Mouse (Mus musculus) gastrocnemius, postnatal 36 days (tissue): ENCODE results near the gene Spem1. TPM values are rescaled to one million over a fixed set of nuclear protein-coding genes. Genes with fewer than 3 reads are reported as not detected.

Experiments used
- DNase-seq, 2 experiments: peaks; one replicate each; pipeline ENCODE4 v3.0.0; 2022
- intact Hi-C: fragments of 180-260 bp; cut with DNase I; formaldehyde crosslinking; loops from one replicate; pipeline ENCODE4 v1.15.1; 2025
- total RNA-seq, 2 experiments: library from RNA; stranded (reverse); gene quantifications; 2 replicates each; pipeline ENCODE4 v1.2.3; 2021

Spem1 gene
- total RNA-seq, 2 experiments from 2014 or later, result not detected

DNA sequence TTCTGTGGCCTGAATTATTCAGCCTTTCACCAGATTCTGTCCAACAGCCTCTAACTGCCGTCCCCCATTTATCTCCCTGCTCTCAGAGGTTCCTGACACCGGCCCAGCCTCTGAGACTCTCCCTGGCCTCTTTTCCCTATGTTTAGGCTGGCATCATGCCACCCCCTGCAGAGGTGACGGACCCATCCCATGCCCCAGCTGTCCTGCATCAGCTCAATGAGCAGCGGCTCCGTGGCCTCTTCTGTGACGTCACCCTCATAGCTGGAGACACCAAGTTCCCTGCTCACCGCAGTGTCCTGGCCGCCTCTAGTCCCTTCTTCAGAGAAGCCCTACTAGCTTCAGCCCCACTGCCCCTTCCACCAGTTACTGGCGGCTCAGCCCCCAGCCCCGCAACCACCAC is 46.3 kb downstream of the Spem1 start:
- intact Hi-C loops, result no loop called here
- no peak for DNase-seq

DNA sequence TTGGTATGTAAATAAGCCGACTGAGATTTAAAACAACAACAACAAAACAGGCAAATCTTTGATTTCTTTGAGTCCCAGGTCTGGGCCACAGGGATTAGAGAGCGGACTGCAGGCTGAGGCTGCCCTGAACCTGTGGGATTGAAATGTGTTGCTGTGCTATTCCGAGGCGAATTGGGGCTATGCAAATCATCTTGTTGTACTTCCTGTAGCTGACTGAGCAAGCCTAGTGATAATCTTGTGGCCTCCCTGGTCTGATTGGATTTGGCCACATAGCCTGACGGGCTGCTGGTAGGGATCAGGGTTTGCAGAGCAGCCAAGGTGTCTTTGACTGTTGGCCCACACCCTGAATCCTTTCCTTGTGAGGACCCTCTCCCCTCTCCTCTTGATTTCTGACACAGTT is 47.0 kb downstream of the Spem1 start:
- intact Hi-C loops, result no loop called here
- DNase-seq, result no peak

Other genes starting within 250 kb of the Spem1 start
- gene Wrap53, start 241.9 kb downstream of the Spem1 start, total RNA-seq, result 1 to 10 TPM; 2.6 to 2.8 TPM
- 10 to 100 TPM; 10.7 to 15.8 TPM for gene Trp53, start 241.8 kb downstream of the Spem1 start, total RNA-seq
- gene Atp1b2, start 216.2 kb downstream of the Spem1 start, total RNA-seq, result 100 to 1,000 TPM; 380 to 461 TPM
- not detected for gene Shbg, start 204.3 kb downstream of the Spem1 start, total RNA-seq
- 1 to 10 TPM; 3.0 to 3.2 TPM for gene Sat2, start 200.2 kb downstream of the Spem1 start, total RNA-seq
- gene Fxr2, start 189.2 kb downstream of the Spem1 start, total RNA-seq, result 10 to 100 TPM; 77.7 to 91.9 TPM
- not detected for gene Sox15, start 166.9 kb downstream of the Spem1 start, total RNA-seq
- 1 to 10 TPM; 8.0 to 8.3 TPM for gene Mpdu1, start 159.5 kb downstream of the Spem1 start, total RNA-seq
- gene Cd68, start 156.0 kb downstream of the Spem1 start, total RNA-seq, result 1 to 10 TPM; 2.6 to 3.2 TPM
- gene Eif4a1, start 149.8 kb downstream of the Spem1 start, total RNA-seq, result 100 to 1,000 TPM in 1 of 2 experiments, 10 to 100 TPM in 1; 74.1 to 103 TPM
- gene Senp3, start 140.1 kb downstream of the Spem1 start, total RNA-seq, result 10 to 100 TPM; 22.7 TPM
- gene Tnfsf13, start 136.4 kb downstream of the Spem1 start, total RNA-seq, result under 1 TPM; 0.39 to 0.92 TPM
- gene Tnfsf12, start 126.3 kb downstream of the Spem1 start, total RNA-seq, result 10 to 100 TPM in 1 of 2 experiments, 1 to 10 TPM in 1; 8.6 to 10.4 TPM
- 1 to 10 TPM; 1.3 to 1.5 TPM for gene Tnfsfm13, start 126.1 kb downstream of the Spem1 start, total RNA-seq
- gene Polr2a, start 63.5 kb downstream of the Spem1 start, total RNA-seq, result 10 to 100 TPM; 28.7 to 29.2 TPM
- not detected for gene Slc35g3, start 60.2 kb downstream of the Spem1 start, total RNA-seq
- gene Zbtb4, start 56.3 kb downstream of the Spem1 start, total RNA-seq, result 10 to 100 TPM; 24.3 to 26.2 TPM
- 10 to 100 TPM; 29.2 to 33.1 TPM for gene Chrnb1, start 26.2 kb downstream of the Spem1 start, total RNA-seq
- 1 to 10 TPM; 4.6 to 4.8 TPM for gene Fgf11, start 20.3 kb downstream of the Spem1 start, total RNA-seq
- under 1 TPM; 0.12 to 0.20 TPM for gene Tmem102, start 16.6 kb downstream of the Spem1 start, total RNA-seq
- not detected for gene Gm39566, start 6.9 kb downstream of the Spem1 start, total RNA-seq
- gene Spem2, start 3.7 kb downstream of the Spem1 start, total RNA-seq, result not detected
- 1 to 10 TPM; 2.4 to 2.9 TPM for gene Nlgn2, start 15.6 kb upstream of the Spem1 start, total RNA-seq
- gene Tmem256, start 16.3 kb upstream of the Spem1 start, total RNA-seq, result 100 to 1,000 TPM; 104 to 140 TPM
- gene Plscr3, start 24.2 kb upstream of the Spem1 start, total RNA-seq, result 10 to 100 TPM; 10.6 to 11.2 TPM
- not detected for gene Tnk1, start 36.5 kb upstream of the Spem1 start, total RNA-seq
- gene Tmem95, start 55.8 kb upstream of the Spem1 start, total RNA-seq, result not detected
- gene Kctd11, start 59.2 kb upstream of the Spem1 start, total RNA-seq, result 1 to 10 TPM; 1.3 to 1.5 TPM
- gene Acap1, start 73.4 kb upstream of the Spem1 start, total RNA-seq, result 1 to 10 TPM in 1 of 2 experiments, under 1 TPM in 1; 0.27 to 1.1 TPM
- gene 2810408A11Rik, start 78.8 kb upstream of the Spem1 start, total RNA-seq, result under 1 TPM in 1 of 2 experiments, not detected in 1; 0.59 TPM
- gene Neurl4, start 78.9 kb upstream of the Spem1 start, total RNA-seq, result 10 to 100 TPM; 22.9 to 23.1 TPM
- 10 to 100 TPM; 33.9 to 42.5 TPM for gene Gps2, start 91.7 kb upstream of the Spem1 start, total RNA-seq
- gene Eif5a, start 99.8 kb upstream of the Spem1 start, total RNA-seq, result 100 to 1,000 TPM; 402 to 432 TPM
- 10 to 100 TPM in 1 of 2 experiments, 1 to 10 TPM in 1; 5.4 to 10.6 TPM for gene Ybx2, start 113.6 kb upstream of the Spem1 start, total RNA-seq
- gene Slc2a4, start 126.0 kb upstream of the Spem1 start, total RNA-seq, result 100 to 1,000 TPM; 382 to 407 TPM
- not detected for gene Cldn7, start 142.6 kb upstream of the Spem1 start, total RNA-seq
- 100 to 1,000 TPM; 171 to 246 TPM for gene Ctdnep1, start 159.0 kb upstream of the Spem1 start, total RNA-seq
- gene Elp5, start 160.3 kb upstream of the Spem1 start, total RNA-seq, result 10 to 100 TPM; 29.0 to 34.6 TPM
- 100 to 1,000 TPM; 142 to 178 TPM for gene Gabarap, start 169.0 kb upstream of the Spem1 start, total RNA-seq
- 10 to 100 TPM; 12.6 to 16.5 TPM for gene Phf23, start 173.6 kb upstream of the Spem1 start, total RNA-seq
- 1 to 10 TPM; 3.3 to 4.6 TPM for gene Dvl2, start 178.4 kb upstream of the Spem1 start, total RNA-seq
- gene Acadvl, start 193.2 kb upstream of the Spem1 start, total RNA-seq, result 100 to 1,000 TPM; 320 to 384 TPM
- gene Dlg4, start 194.8 kb upstream of the Spem1 start, total RNA-seq, result 1 to 10 TPM; 4.9 to 6.5 TPM
- not detected for gene Asgr1, start 231.9 kb upstream of the Spem1 start, total RNA-seq